Mouse (Mus musculus) ES-E14 (cell line): ENCODE measurements around the gene Ccpg1os. TPM values are rescaled to one million over a fixed set of nuclear protein-coding genes. Genes with fewer than 3 reads are reported as not detected.

Experiments used
- DNase-seq: peaks from one replicate; pipeline ENCODE4 v3.0.0-alpha.2; 2013; ENCODE audit warnings: low read depth, low spot score
- H3K27ac ChIP-seq: 2 replicates; pipeline ENCODE4 v1.5.1; 2012; ENCODE audit warnings: low read depth, mild to moderate bottlenecking, low read length, moderate library complexity, mixed read lengths; ENCODE audit not compliant: poor library complexity, insufficient read depth, severe bottlenecking
- H3K36me3 ChIP-seq: 2 replicates; pipeline ENCODE4 v1.6.1; 2012; ENCODE audit warnings: mild to moderate bottlenecking, low read length, moderate library complexity, mixed read lengths; ENCODE audit not compliant: control insufficient read depth, poor library complexity, insufficient read depth, severe bottlenecking
- H3K4me1 ChIP-seq, 2 experiments: fragments of 150-350 bp in 1 of 2; sonication (generic) in 1 of 2; 2 replicates each; pipeline ENCODE4 v1.6.1; 2012; ENCODE audit warnings: low read length in 2 of 2, mild to moderate bottlenecking in 1 of 2, mixed read lengths in 1 of 2; ENCODE audit not compliant: control insufficient read depth in 2 of 2, insufficient read depth in 2 of 2, poor library complexity in 1 of 2
- H3K4me3 ChIP-seq, 2 experiments: fragments of 150-350 bp in 1 of 2; sonication (generic) in 1 of 2; 2 replicates each; pipeline ENCODE4 v1.5.1; 2012; ENCODE audit warnings: low read length in 2 of 2, low read depth in 1 of 2, mild to moderate bottlenecking in 1 of 2, mixed read lengths in 1 of 2; ENCODE audit not compliant: insufficient read depth in 1 of 2, poor library complexity in 1 of 2, severe bottlenecking in 1 of 2
- H3K9ac ChIP-seq: 2 replicates; pipeline ENCODE4 v1.6.1; 2012; ENCODE audit warnings: low read depth, mild to moderate bottlenecking, low read length, mixed read lengths; ENCODE audit not compliant: poor library complexity, insufficient read depth, severe bottlenecking
- H3K9me3 ChIP-seq: fragments of 150-350 bp; sonication (generic); 2 replicates; pipeline ENCODE4 v1.6.1; 2012; ENCODE audit warnings: low read depth, mild to moderate bottlenecking, low read length; ENCODE audit not compliant: control insufficient read depth, insufficient read depth
- CHD2 ChIP-seq: IDR thresholded peaks from 2 replicates; pipeline ENCODE4 v1.6.1; 2014; ENCODE audit warnings: mild to moderate bottlenecking, low read depth, low read length, inconsistent platforms
- HCFC1 ChIP-seq: IDR thresholded peaks from 2 replicates; pipeline ENCODE4 v1.6.1; 2012; ENCODE audit warnings: low read length, inconsistent platforms, borderline replicate concordance; ENCODE audit not compliant: insufficient read depth
- MAFK ChIP-seq: IDR thresholded peaks from 2 replicates; pipeline ENCODE4 v1.6.1; 2014; ENCODE audit warnings: mild to moderate bottlenecking, low read depth, low read length, inconsistent platforms; ENCODE audit not compliant: insufficient read depth
- ZC3H11A ChIP-seq: IDR thresholded peaks from 2 replicates; pipeline ENCODE4 v1.6.1; 2012; ENCODE audit warnings: low read depth, mild to moderate bottlenecking, inconsistent platforms, low read length, borderline replicate concordance
- ZNF384 ChIP-seq: IDR thresholded peaks from 2 replicates; pipeline ENCODE4 v1.6.1; 2012; ENCODE audit warnings: low read depth, low read length, inconsistent platforms
- in situ Hi-C, 2 experiments: fragments of 600-800 bp; cut with MboI; formaldehyde crosslinking; loops; one replicate each; pipeline ENCODE4 v1.15.1; 2025; ENCODE audit warnings: low sequenced_read_pairs in 2 of 2, inconsistent platforms in 1 of 2; ENCODE audit not compliant: unreplicated experiment in 2 of 2
- total RNA-seq: library from RNA; depleted of rRNA; stranded (reverse); fragments of 300-350 nt; gene quantifications from 2 replicates; pipeline ENCODE4 v1.2.3, GENCODE M21; 2012; rRNA removed

Ccpg1os gene
- 5.1 and 7.1 TPM in 2 replicates for total RNA-seq

DNA sequence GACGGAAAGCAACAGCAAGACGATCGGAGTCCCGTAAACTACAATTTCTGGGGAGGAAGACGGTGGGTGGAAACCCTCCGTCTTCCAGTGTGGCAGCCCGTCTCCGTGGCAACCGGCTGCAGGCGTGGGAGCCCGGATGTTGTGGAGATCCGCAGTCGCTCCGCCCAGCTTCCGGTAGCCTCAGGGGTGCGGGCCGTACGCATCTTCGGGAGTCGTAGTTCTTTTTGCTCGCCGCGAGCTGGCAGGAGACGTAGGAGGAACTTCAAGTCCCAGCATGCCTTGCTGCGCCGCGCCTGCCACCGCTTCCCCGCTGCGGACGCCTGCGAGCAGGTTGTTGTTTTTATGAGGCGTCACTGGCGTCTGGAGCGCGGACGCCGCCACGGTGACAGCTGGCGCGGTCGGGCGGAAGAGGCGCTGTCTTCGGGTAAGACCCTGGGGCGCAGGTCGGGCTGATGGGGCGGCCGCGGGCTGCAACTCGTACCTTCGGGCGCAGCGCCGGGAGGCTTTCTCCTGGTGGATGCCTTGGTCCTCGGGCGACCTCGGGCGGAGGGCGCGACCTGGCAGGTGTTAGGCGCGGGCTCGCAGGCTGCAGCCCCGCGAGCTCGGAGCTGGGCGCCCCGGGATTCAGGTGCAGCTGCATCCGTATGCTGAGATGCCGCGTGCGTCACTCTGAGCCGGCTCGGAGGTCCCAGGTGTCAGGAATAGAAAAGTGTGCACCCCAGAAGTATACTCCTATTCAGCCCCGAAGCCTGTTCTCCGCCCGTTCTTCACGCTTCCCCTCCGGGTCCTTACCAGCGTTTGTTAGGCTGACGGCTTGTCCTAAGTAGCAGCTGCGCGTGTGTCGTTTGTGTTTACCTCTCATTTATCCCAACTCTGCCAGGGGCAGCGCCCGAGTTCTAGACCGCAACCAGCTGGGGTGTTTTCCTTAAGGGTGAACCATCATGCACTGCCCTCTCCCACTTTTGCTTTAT, at the start of gene Ccpg1os, which contains the start of gene Ccpg1:
TSS of gene Ccpg1os (minus strand) at position 133 of the 971 bp plus-strand sequence.
TSS of gene Ccpg1 (plus strand) at position 180 of the 971 bp plus-strand sequence.
- no peaks in the 10 kb centered on the region for H3K9me3 ChIP-seq
- H3K9ac ChIP-seq = peak within 1 kb of the TSS; percentile 78
- H3K36me3 ChIP-seq = no peaks in the 10 kb centered on the region
- peak; percentile 96 for DNase-seq
- peaks cover 0 to 2% of the 10 kb centered on the region in 2 experiments; a peak in 2 of 4 replicates for H3K4me1 ChIP-seq
- TF ChIP-seq HCFC1 (peak; percentile 99), ZC3H11A (no peak)
- no peak within 1 kb of the TSS for H3K27ac ChIP-seq
- peak within 1 kb of the TSS; percentile 77 to 90 for H3K4me3 ChIP-seq
- in situ Hi-C loops = no loop called here

DNA sequence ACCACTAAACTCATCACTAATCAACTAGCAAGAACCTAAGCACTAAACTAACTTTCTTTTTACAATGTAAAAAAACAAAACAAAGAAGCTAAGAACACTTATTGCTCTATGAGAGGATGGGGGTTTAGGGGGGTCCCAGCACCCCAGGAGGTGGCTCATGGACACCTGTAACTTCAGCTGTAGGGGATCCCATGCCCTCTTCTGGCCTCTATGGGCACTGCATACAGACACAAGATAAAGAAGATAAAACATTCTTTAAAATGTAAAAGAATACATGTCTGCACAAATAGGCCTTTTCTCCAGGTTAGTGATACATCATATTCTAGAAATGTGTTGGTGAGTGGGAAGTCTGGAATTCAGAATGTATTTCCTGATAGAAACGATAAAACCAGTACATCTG, 48.2 kb upstream of the Ccpg1os start:
- peaks cover 11% of the 10 kb centered on the region for H3K36me3 ChIP-seq
- in situ Hi-C loops = no loop called here

GRCm38 (mm10) chr9:73031421-73031820, 46.2 kb upstream of the Ccpg1os start:
- peaks cover 11% of the 10 kb centered on the region for H3K36me3 ChIP-seq
- H3K4me3 ChIP-seq = no peak overlapping the region
- in situ Hi-C loops = no loop called here
- no peak for DNase-seq
- H3K4me1 ChIP-seq = peaks cover 0 to 2% of the 10 kb centered on the region in 2 experiments; a peak in 1 of 4 replicates
- no peaks in the 10 kb centered on the region for H3K9me3 ChIP-seq
- no peak overlapping the region for H3K27ac ChIP-seq
- H3K9ac ChIP-seq = no peak overlapping the region
- TF ChIP-seq ZNF384 = no peak
- no peak for TF ChIP-seq HCFC1
- no peak for TF ChIP-seq MAFK
- TF ChIP-seq ZC3H11A = no peak
- TF ChIP-seq CHD2 = no peak

More for the DNA sequence above, 48.2 kb upstream of the Ccpg1os start:
- TF ChIP-seq CHD2 (no peak), MAFK (no peak), ZC3H11A (no peak), HCFC1 (no peak), ZNF384 (no peak)
- no peak overlapping the region for H3K4me3 ChIP-seq
- peaks cover 0 to under 1% of the 10 kb centered on the region in 2 experiments; a peak in 1 of 4 replicates for H3K4me1 ChIP-seq
- H3K9me3 ChIP-seq = no peaks in the 10 kb centered on the region
- no peak overlapping the region for H3K27ac ChIP-seq
- H3K9ac ChIP-seq = no peak overlapping the region
- DNase-seq = no peak

- Histone ChIP-seq H3K36me3 (peaks cover 6% of the 10 kb centered on the region), H3K27ac (no peak overlapping the region), H3K4me1 (peaks cover 0 to 4% of the 10 kb centered on the region in 2 experiments; a peak in 1 of 4 replicates), H3K4me3 (no peak overlapping the region), H3K9ac (no peak overlapping the region), H3K9me3 (no peaks in the 10 kb centered on the region)
- no peak for DNase-seq
- TF ChIP-seq MAFK (no peak), ZC3H11A (no peak), CHD2 (no peak)
- in situ Hi-C loops = no loop called here
Measured at GRCm38 (mm10) chr9:73030443-73030842, 45.3 kb upstream of the Ccpg1os start.
